Mouse (Mus musculus) forebrain, embryonic 16.5 days (tissue): Measurements from ENCODE around the gene Serpina3n. TPM values are rescaled to one million over a fixed set of nuclear protein-coding genes. Genes with fewer than 3 reads are reported as not detected.
"Not testable (repeated sequence)": the region's sequence is repeated elsewhere in the genome, so short reads cannot be mapped to it uniquely, and the experiment has no call there.

Experiments
- ATAC-seq: fragments of 200-750 bp; cut with Nextera tagmentation; 2 replicates; pipeline ENCODE4 v1.8.0; 2017; ENCODE audit warnings: mild to moderate bottlenecking, moderate library complexity
- H3K27ac ChIP-seq: fragments of 300-500 bp; sonication (generic); 2 replicates; pipeline ENCODE4 v1.5.1; 2014; ENCODE audit warnings: low read length, control low read depth
- H3K27me3 ChIP-seq: fragments of 300-500 bp; sonication (generic); replicated peaks from 2 replicates; pipeline ENCODE4 v1.6.1; 2014; ENCODE audit warnings: low read length; ENCODE audit not compliant: control insufficient read depth, insufficient read depth
- H3K36me3 ChIP-seq: fragments of 300-500 bp; sonication (generic); 2 replicates; pipeline ENCODE4 v1.6.1; 2014; ENCODE audit not compliant: control insufficient read depth, insufficient read depth
- H3K4me1 ChIP-seq: fragments of 300-500 bp; sonication (generic); replicated peaks from 2 replicates; pipeline ENCODE4 v1.6.1; 2014; ENCODE audit warnings: low read length; ENCODE audit not compliant: control insufficient read depth, insufficient read depth
- H3K4me2 ChIP-seq: fragments of 300-500 bp; sonication (generic); 2 replicates; pipeline ENCODE4 v1.6.1; 2014; ENCODE audit warnings: mild to moderate bottlenecking, low read length, control low read depth
- H3K4me3 ChIP-seq: fragments of 300-500 bp; sonication (generic); replicated peaks from 2 replicates; pipeline ENCODE4 v1.5.1; 2014; ENCODE audit warnings: mild to moderate bottlenecking, low read length, control low read depth
- H3K9ac ChIP-seq: fragments of 300-500 bp; sonication (generic); replicated peaks from 2 replicates; pipeline ENCODE4 v1.6.1; 2014; ENCODE audit warnings: low read depth, low read length, control low read depth
- H3K9me3 ChIP-seq: fragments of 300-500 bp; sonication (generic); 2 replicates; pipeline ENCODE4 v1.6.1; 2016; ENCODE audit warnings: low read length; ENCODE audit not compliant: control insufficient read depth
- whole genome bisulfite sequencing: fragments of 180-500 bp; shearing (Covaris S2); extraction: QIAGEN DNeasy Blood & Tissue Kit; methylation state at CpG from one replicate; pipeline ENCODE4 v1.1.7; 2014; 5-methylcytosine and 5-hydroxymethylcytosine counted together
- polyA plus RNA-seq: library from polyadenylated mRNA; unstranded; fragments of >200 nt; fragmentation: Nextera tagmentation; extraction: Ambion mirVana; gene quantifications from 2 replicates; pipeline ENCODE4 v1.2.1, GENCODE M21; 2015

Serpina3n gene
- polyA plus RNA-seq: 0.22 TPM in 1 of 2 replicates, not detected in the other

DNA sequence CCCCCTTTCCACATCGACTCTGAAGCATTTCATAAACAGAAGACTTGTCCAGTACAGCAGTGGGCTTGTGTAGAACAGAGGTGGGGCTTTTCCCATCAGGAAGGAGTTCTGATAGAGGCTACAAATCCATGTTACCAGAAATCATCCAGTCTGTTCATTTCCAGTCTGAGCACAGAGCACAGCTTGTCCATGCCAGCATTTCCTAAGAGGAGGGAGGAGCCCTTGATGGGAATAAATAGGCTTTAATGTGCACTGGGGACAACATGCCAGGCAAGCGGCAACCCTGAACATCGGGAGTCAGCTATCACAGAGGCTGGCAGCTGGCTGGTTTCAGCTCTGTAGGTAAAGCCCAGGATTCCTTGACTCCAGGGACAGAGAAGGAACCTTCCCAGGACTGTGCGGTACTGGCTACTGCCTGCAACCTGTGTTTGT, at the start of gene Serpina3n:
Gene Serpina3n (plus strand): TSS at position 276 of the 432 bp plus-strand sequence.
- Histone ChIP-seq H3K9ac (no peak within 1 kb of the TSS), H3K4me2 (no peak within 1 kb of the TSS), H3K27me3 (no peaks in the 10 kb centered on the region), H3K27ac (no peak within 1 kb of the TSS), H3K36me3 (no peaks in the 10 kb centered on the region), H3K9me3 (no peaks in the 10 kb centered on the region), H3K4me3 (no peak within 1 kb of the TSS), H3K4me1 (no peaks in the 10 kb centered on the region)
- ATAC-seq: no peak
- 64% methylated on average over 4 of the region's 4 CpGs for WGBS

DNA sequence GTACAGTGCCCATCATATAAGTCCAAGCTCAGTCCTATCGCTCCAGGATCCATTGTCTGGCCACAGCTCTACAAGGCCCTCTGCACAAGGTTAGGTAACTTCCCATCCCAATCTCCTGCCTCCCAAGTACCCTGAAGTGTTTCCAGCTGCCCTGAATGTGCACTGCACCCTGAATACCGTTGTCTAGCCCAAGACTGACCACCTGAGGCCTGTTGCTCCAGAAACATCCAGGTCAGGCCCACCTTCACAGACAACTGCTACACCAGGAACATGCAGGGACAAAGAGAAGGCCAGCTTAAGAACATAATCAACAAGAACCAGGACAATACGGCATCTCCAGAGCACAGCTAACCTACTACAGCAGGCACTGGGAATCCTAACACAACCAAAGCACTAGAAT, 36.5 kb upstream of the Serpina3n start:
- Histone ChIP-seq H3K27ac (no peak overlapping the region), H3K4me2 (no peak overlapping the region), H3K9me3 (no peaks in the 10 kb centered on the region), H3K36me3 (no peaks in the 10 kb centered on the region), H3K9ac (no peak overlapping the region), H3K4me3 (no peak overlapping the region), H3K4me1 (no peaks in the 10 kb centered on the region), H3K27me3 (no peaks in the 10 kb centered on the region)
- 88% methylated on average over 3 of the region's 3 CpGs for WGBS
- no peak for ATAC-seq

- not testable (repeated sequence) for H3K4me3 ChIP-seq, ATAC-seq, H3K9ac ChIP-seq, H3K27ac ChIP-seq, H3K27me3 ChIP-seq, H3K4me2 ChIP-seq, H3K4me1 ChIP-seq, H3K36me3 ChIP-seq, H3K9me3 ChIP-seq
- 70% methylated on average over 5 of the region's 5 CpGs for WGBS
Observed at GRCm38 (mm10) chr12:104377179-104377578, 29.4 kb upstream of the Serpina3n start.

DNA sequence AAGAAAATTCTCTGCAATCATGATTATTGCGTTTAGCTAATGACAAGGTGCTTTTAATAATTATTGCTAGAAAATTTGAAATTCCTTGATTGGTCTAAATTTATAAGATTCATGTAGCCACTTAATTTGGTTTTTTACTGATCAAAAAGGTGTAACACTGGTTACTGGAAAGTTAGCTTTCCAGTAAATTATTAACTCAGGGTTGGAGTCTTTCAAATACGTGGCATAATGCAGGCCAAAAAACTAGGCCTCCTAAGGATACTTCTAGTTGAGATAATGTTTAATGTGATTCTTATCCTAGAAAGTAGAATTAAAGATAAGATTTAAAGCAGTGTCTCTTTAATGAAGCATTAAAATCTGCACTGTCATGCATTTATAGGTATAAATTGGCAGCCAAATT, 28.2 kb upstream of the Serpina3n start:
- not testable (repeated sequence) for H3K4me2 ChIP-seq

DNA sequence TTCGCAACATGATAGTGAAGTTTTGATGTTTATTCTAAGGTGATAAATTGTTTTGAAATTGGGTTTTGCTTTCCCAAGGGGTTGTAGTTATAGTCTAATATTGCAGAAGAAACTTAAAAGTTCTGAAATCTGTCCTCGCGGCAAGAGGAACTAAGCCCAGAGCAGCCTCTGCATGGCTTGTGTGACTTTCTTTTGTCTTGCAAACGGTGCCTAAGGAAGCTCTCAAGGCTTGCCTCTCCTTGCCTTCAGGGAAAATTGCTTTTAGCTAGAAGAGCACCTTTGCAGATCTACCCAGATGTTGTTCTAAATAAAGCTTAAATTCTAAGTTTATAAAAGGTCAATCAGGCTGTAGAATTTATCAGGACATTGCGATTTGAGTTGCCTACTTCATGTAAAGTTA, 27.7 kb upstream of the Serpina3n start:
- H3K4me3 ChIP-seq, H3K9me3 ChIP-seq, H3K9ac ChIP-seq, ATAC-seq, H3K4me1 ChIP-seq, H3K27me3 ChIP-seq, H3K36me3 ChIP-seq, H3K4me2 ChIP-seq, H3K27ac ChIP-seq: not testable (repeated sequence)
- 48% methylated on average over 5 of the region's 5 CpGs for WGBS

More for the DNA sequence above, 28.2 kb upstream of the Serpina3n start:
- H3K27ac ChIP-seq, ATAC-seq, H3K36me3 ChIP-seq, H3K9me3 ChIP-seq, H3K4me1 ChIP-seq, H3K27me3 ChIP-seq, H3K4me3 ChIP-seq, H3K9ac ChIP-seq: not testable (repeated sequence)
- WGBS: 82% methylated on average over 2 of the region's 2 CpGs

GRCm38 (mm10) chr12:104379856-104380255, 26.7 kb upstream of the Serpina3n start:
- H3K27me3 ChIP-seq: no peaks in the 10 kb centered on the region
- H3K4me2 ChIP-seq: no peak overlapping the region
- no peak overlapping the region for H3K27ac ChIP-seq
- ATAC-seq: no peak
- no peak overlapping the region for H3K4me3 ChIP-seq
- WGBS: 97% methylated on average over 11 of the region's 11 CpGs
- H3K9me3 ChIP-seq: peaks cover 3% of the 10 kb centered on the region; the same call in 1 of the 2 replicates
- H3K9ac ChIP-seq: no peak overlapping the region
- H3K36me3 ChIP-seq: no peaks in the 10 kb centered on the region
- H3K4me1 ChIP-seq: no peaks in the 10 kb centered on the region

DNA sequence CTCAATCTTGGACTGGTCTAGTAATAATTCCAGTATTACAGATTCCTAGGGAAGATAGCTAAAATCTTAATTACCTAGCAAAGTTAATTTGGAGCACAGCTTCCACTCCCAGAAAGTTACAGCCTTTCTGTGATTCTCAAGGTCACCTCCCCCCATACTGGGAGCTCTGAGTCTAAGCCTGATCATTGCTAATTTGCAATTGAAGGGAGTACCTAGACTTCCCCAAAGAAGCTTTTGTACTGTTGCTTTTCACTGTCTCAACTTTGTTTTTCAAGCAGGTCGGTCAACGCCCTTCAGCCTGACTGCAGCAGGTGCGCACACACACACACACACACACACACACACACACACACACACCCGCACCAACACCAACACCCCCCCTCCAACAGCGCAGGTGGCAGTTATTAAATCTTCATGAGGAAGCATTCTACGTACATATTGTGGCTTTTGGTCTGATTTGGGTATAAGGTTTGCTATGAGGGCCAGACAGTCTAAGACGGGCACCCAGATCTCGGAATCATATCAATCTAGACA, 25.4 kb upstream of the Serpina3n start:
- H3K27ac ChIP-seq, H3K27me3 ChIP-seq, H3K36me3 ChIP-seq, H3K4me2 ChIP-seq, H3K4me3 ChIP-seq, ATAC-seq, H3K9ac ChIP-seq, H3K4me1 ChIP-seq, H3K9me3 ChIP-seq: not testable (repeated sequence)
- 96% methylated on average over 8 of the region's 8 CpGs for WGBS

- H3K4me3 ChIP-seq, H3K36me3 ChIP-seq, ATAC-seq, H3K4me1 ChIP-seq, H3K4me2 ChIP-seq, H3K27ac ChIP-seq, H3K9ac ChIP-seq, H3K9me3 ChIP-seq, H3K27me3 ChIP-seq: not testable (repeated sequence)
Observed at GRCm38 (mm10) chr12:104385987-104386386, 20.5 kb upstream of the Serpina3n start.

DNA sequence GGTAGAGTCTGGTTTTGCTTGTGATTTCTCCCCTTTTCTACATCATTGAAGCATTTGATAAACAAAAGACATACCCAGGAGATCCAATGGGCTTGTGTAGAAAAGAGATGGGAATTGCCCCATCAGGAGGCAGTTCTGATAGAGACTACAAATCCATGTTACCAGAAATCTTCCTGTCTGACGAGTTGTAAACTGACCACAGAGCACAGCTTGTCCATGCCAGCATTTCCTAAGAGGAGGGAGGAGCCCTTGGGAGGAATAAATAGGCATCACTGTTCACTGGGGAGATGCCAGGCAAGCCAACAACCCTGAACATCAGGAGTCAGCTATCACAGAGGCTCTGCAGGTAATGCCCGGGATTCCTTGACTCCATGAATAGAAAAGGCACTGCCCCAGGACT, 19.7 kb upstream of the Serpina3n start:
- H3K4me1 ChIP-seq, H3K4me3 ChIP-seq, H3K9ac ChIP-seq, H3K4me2 ChIP-seq, H3K36me3 ChIP-seq, ATAC-seq, H3K27ac ChIP-seq, H3K27me3 ChIP-seq, H3K9me3 ChIP-seq: not testable (repeated sequence)
- 64% methylated on average over 2 of the region's 2 CpGs for WGBS

GRCm38 (mm10) chr12:104388477-104388876, 18.1 kb upstream of the Serpina3n start:
- no peaks in the 10 kb centered on the region for H3K27me3 ChIP-seq
- no peak for ATAC-seq
- no peaks in the 10 kb centered on the region for H3K9me3 ChIP-seq

More at GRCm38 (mm10) chr12:104388477-104388876, 18.1 kb upstream of the Serpina3n start:
- Histone ChIP-seq H3K36me3 (no peaks in the 10 kb centered on the region), H3K4me1 (no peaks in the 10 kb centered on the region), H3K9ac (no peak overlapping the region), H3K4me2 (no peak overlapping the region), H3K27ac (no peak overlapping the region), H3K4me3 (no peak overlapping the region)
